In the genomic region with DNA sequence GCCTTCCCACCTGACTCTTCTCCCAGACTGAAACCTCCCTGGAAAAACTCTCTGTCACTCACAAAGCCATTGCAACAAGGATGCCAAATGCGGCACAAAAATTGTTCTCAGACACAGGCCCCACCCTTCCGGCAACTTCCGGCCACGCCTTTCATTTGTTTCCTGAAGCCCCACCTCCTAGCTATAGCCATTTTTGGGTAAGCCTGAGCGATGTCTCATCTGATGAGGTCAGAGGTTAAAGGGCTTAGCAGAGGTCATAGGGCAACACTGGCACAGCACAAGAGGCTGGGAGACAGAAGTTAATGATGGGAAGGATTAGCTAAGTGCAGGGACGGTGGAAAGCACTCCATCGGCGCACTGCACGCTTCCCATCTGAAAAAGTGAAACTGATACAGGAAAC, we compare ENCODE assay signal across 1 mouse cellular context.
TF ChIP-seq lines count a peak whose summit lies in the region.

No protein-coding gene starts in this region.

TF ChIP-seq in CH12.LX, 34 proteins besides CTCF, POLR2A, EP300 and RAD21 (continued from another document):
- TF ChIP-seq TBP (conservative IDR thresholded peaks at IDR 0.05; ENCODE audit: low read depth, low read length): no peak
- no peak for TF ChIP-seq E2F4 (IDR thresholded peaks at IDR 0.05; ENCODE audit: insufficient replicate concordance, low read depth, low read length)
- no peak for TF ChIP-seq ETS1 (conservative IDR thresholded peaks at IDR 0.05; ENCODE audit: low read depth, low read length)
- no peak for TF ChIP-seq ZKSCAN1 (IDR thresholded peaks at IDR 0.05; ENCODE audit: borderline replicate concordance, low read depth, low read length)
- TF ChIP-seq MAZ (IDR thresholded peaks at IDR 0.05; ENCODE audit: low read depth, low read length): no peak
- no peak for TF ChIP-seq SMC3 (IDR thresholded peaks at IDR 0.05; ENCODE audit: low read depth, low read length)
- no peak for TF ChIP-seq MAFK (IDR thresholded peaks at IDR 0.05; ENCODE audit: insufficient replicate concordance, low read length)
- TF ChIP-seq UBTF (IDR thresholded peaks at IDR 0.05; ENCODE audit: low read depth, low read length): no peak
